Mouse (Mus musculus) intestine, embryonic 16.5 days (tissue): ENCODE data around the gene Notch3. TPM values are rescaled to one million over a fixed set of nuclear protein-coding genes. Genes with fewer than 3 reads are reported as not detected.

ENCODE experiments used
- ATAC-seq: fragments of 200-750 bp; cut with Nextera tagmentation; 2 replicates; pipeline ENCODE4 v1.8.0; 2017; ENCODE audit warnings: moderate TSS enrichment, moderate library complexity
- H3K27ac ChIP-seq: fragments of 300-500 bp; sonication (generic); 2 replicates; pipeline ENCODE4 v1.5.1; 2014; ENCODE audit warnings: mild to moderate bottlenecking, low read length
- H3K27me3 ChIP-seq: fragments of 300-500 bp; sonication (generic); replicated peaks from 2 replicates; pipeline ENCODE4 v1.6.1; 2014; ENCODE audit warnings: low read length, control low read depth, mixed read lengths; ENCODE audit not compliant: control insufficient read depth, insufficient read depth
- H3K36me3 ChIP-seq: fragments of 300-500 bp; sonication (generic); 2 replicates; pipeline ENCODE4 v1.6.1; 2014; ENCODE audit warnings: low read length, control low read depth; ENCODE audit not compliant: control insufficient read depth, insufficient read depth
- H3K4me1 ChIP-seq: fragments of 300-500 bp; sonication (generic); 2 replicates; pipeline ENCODE4 v1.6.1; 2014; ENCODE audit warnings: low read length, control low read depth, mixed read lengths; ENCODE audit not compliant: control insufficient read depth, insufficient read depth
- H3K4me2 ChIP-seq: fragments of 300-500 bp; sonication (generic); 2 replicates; pipeline ENCODE4 v1.6.1; 2014; ENCODE audit warnings: low read depth, low read length, control low read depth
- H3K4me3 ChIP-seq: fragments of 300-500 bp; sonication (generic); 2 replicates; pipeline ENCODE4 v1.5.1; 2014; ENCODE audit warnings: mild to moderate bottlenecking, low read length
- H3K9ac ChIP-seq: fragments of 300-500 bp; sonication (generic); 2 replicates; pipeline ENCODE4 v1.6.1; 2014; ENCODE audit warnings: low read depth, low read length
- H3K9me3 ChIP-seq: fragments of 300-500 bp; sonication (generic); 2 replicates; pipeline ENCODE4 v1.6.1; 2016; ENCODE audit warnings: low read length, control low read depth; ENCODE audit not compliant: control insufficient read depth
- WGBS: fragments of 180-500 bp; shearing (Covaris S2); extraction: QIAGEN DNeasy Blood & Tissue Kit; methylation state at CpG from one replicate; pipeline ENCODE4 v1.1.7; 2014; 5-methylcytosine and 5-hydroxymethylcytosine counted together
- polyA plus RNA-seq: library from polyadenylated mRNA; unstranded; fragments of >200 nt; fragmentation: Nextera tagmentation; extraction: Ambion mirVana; gene quantifications from 2 replicates; pipeline ENCODE4 v1.2.1, GENCODE M21; 2015

Notch3 gene
- polyA plus RNA-seq, 1 experiment from 2014 or later, result 5.1 TPM

DNA sequence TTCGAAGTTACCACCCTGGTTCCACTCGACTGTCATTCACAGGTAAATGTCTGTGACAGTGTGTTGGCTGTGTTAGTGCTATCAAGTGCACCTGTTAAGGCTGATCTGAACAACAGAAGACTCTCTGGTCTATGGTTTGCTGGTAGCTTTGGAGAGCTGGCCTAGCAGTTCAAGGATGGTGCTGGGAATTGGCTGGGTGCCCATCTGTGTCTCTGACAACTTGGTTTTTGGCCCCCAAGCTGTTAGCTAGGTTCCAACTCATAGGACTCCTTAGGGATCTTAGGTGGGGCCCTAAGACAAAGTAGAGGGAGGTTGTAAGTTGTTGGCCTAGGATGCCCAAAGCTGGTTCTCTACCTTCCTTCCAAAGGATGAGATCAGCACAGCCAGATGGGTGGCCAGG lies 33.1 kb upstream of the Notch3 start:
- 89% methylated on average over 2 of the region's 2 CpGs for WGBS
- H3K36me3 ChIP-seq, result peaks cover 44% of the 10 kb centered on the region
- H3K9me3 ChIP-seq, result no peaks in the 10 kb centered on the region
- no peak for ATAC-seq
- H3K4me2 ChIP-seq, result no peak overlapping the region
- H3K9ac ChIP-seq, result no peak overlapping the region
- no peak overlapping the region for H3K4me3 ChIP-seq
- no peaks in the 10 kb centered on the region for H3K4me1 ChIP-seq
- H3K27me3 ChIP-seq, result no peaks in the 10 kb centered on the region
- no peak overlapping the region for H3K27ac ChIP-seq

DNA sequence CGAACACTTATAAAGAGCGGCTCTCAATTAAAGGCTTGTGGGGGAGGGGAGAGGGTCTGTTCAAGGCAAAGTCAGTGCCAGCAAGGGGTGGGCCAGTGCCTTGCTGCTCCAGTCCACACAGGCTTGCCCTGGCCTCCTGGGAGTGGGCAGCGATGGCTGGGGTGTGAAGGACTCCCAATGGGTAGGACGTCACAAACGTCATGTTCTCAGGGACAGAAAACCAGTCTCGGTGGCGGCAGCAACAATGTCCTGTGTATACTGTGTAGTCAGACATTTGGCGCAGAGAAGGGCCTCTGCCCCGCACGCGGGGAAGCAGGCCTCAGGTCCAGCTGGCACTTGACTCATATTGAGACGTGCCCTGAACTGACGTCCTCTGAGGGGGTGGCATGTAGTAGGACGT lies 30.5 kb upstream of the Notch3 start:
- Histone ChIP-seq H3K27ac (no peak overlapping the region), H3K36me3 (peaks cover 38% of the 10 kb centered on the region), H3K4me1 (no peaks in the 10 kb centered on the region), H3K9ac (no peak overlapping the region), H3K4me2 (no peak overlapping the region), H3K9me3 (no peaks in the 10 kb centered on the region), H3K27me3 (no peaks in the 10 kb centered on the region), H3K4me3 (no peak overlapping the region)
- ATAC-seq, result no peak
- WGBS, result 89% methylated on average over 14 of the region's 14 CpGs

DNA sequence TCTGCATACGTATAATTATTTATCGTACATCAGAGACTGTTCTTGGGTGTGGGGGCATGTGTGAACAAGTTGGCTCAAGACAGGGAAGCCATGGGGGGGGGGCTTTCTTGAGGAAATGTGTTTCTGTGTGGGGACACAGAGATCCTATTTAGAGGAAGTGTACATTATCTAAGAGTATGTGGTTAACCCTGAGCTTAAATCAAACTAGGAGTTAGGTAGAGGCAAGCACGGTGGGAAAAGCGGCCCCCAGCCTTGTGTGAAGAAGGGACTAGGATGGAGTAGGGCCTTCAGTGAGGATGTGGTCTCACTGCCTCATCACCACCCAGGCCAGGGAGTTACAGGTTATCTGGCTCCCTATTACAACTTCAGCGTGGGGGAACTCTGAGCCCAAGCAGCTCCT lies 29.1 kb upstream of the Notch3 start:
- Histone ChIP-seq H3K4me2 (no peak overlapping the region), H3K36me3 (peaks cover 32% of the 10 kb centered on the region), H3K27me3 (no peaks in the 10 kb centered on the region), H3K4me1 (no peaks in the 10 kb centered on the region), H3K27ac (no peak overlapping the region), H3K9ac (no peak overlapping the region), H3K9me3 (no peaks in the 10 kb centered on the region), H3K4me3 (no peak overlapping the region)
- no peak for ATAC-seq
- 85% methylated on average over 5 of the region's 5 CpGs for WGBS

DNA sequence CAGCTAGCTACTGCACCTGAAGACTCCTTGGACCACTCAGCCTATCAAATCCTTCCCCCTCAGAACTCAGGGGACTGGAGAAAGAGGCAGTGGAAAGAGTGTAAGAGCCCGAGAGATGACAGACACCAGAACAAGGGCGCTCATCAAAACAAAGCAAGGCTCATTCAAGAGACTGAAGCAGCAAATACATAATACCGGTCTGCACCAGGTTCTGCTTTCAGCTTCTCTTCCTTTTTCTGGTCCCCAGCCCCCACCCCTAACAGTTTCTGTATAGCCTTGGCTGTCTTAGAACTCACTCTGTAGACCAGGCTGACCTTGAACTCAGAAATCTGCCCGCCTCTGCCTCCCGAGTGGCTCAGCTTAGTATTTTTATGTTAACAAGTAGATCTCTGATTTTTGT lies 26.4 kb upstream of the Notch3 start:
- Histone ChIP-seq H3K9ac (no peak overlapping the region), H3K36me3 (peaks cover 17% of the 10 kb centered on the region), H3K27ac (no peak overlapping the region), H3K4me1 (peaks cover 16% of the 10 kb centered on the region), H3K9me3 (no peaks in the 10 kb centered on the region), H3K4me3 (no peak overlapping the region), H3K4me2 (no peak overlapping the region), H3K27me3 (peaks cover 7% of the 10 kb centered on the region)
- ATAC-seq, result no peak
- 80% methylated on average over 5 of the region's 5 CpGs for WGBS

DNA sequence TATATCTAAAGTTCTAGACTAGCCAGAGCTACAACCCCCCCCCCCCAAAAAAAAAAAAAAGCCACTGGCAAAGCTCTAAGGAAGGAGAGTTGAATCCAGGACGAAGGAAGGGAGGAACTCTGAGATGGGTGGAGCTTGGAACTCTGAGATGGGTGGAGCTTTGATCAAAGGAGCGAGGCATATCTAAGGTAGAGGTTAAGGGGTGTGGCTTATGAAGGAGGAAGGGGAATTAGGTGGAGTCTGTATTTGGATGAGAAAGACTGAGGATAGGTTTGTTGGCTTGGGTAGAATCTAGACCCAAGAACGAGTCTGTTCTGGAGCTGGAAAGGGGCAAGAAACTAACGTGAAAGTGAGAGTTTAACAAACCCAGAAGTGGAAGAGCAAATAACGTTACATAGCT lies 23.2 kb upstream of the Notch3 start:
- peak; percentile 75 for ATAC-seq
- no peak overlapping the region for H3K27ac ChIP-seq
- 9% methylated on average over 5 of the region's 5 CpGs for WGBS
- H3K27me3 ChIP-seq, result peaks cover 7% of the 10 kb centered on the region
- peak overlapping the region; percentile 87 for H3K4me2 ChIP-seq
- peaks cover 16% of the 10 kb centered on the region for H3K4me1 ChIP-seq
- peak overlapping the region; percentile 47 for H3K4me3 ChIP-seq
- no peak overlapping the region for H3K9ac ChIP-seq
- H3K9me3 ChIP-seq, result no peaks in the 10 kb centered on the region
- no peaks in the 10 kb centered on the region for H3K36me3 ChIP-seq

DNA sequence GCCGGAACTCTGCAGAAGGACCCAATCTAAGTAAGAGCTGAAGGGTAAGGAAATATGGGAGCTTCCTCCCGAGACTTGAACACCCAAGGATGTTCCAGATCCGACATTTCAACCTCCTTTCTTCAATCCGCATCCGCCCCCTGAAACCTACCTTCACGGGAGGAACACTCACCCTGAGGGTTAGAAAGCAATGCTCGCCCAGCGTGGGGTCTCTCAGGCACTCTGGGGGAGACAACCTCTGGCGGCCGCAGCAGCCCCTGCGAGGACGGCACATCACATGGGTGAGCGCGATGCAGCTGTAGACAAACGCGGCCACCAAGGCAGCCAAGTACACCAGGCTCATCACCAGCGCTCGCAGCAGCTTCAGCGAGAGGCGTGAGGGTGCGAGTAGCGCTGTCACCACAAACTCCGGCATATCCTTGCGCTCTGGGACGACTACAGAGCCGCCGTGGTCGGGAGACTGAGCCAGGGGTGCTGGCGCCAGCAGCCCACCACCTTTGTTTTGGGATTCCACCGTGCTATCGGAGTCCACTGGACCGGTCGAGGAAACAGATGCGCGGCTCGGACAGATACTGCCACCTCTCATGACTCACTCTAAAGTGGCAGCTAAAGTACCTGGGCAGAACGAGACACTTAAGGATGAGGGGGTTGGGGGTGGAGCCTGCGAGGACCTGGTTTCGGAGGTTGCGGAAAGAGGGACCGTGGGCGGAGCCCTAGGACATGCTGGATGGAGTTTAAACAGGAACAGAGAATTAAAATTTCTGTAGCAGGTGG lies 22.4 kb upstream of the Notch3 start, which contains the start of gene Ephx3:
Gene Ephx3 (minus strand): TSS at position 687 of the 774 bp plus-strand sequence.
- H3K36me3 ChIP-seq, result no peaks in the 10 kb centered on the region
- 9% methylated on average over 42 of the region's 42 CpGs for WGBS
- H3K4me3 ChIP-seq, result peak within 1 kb of the TSS; percentile 47
- H3K9me3 ChIP-seq, result no peaks in the 10 kb centered on the region
- no peak within 1 kb of the TSS for H3K27ac ChIP-seq
- H3K4me2 ChIP-seq, result peak within 1 kb of the TSS; percentile 87
- ATAC-seq, result peak; percentile 48
- H3K9ac ChIP-seq, result peak within 1 kb of the TSS; percentile 58; the same call in 1 of the 2 replicates
- H3K27me3 ChIP-seq, result peaks cover 7% of the 10 kb centered on the region
- H3K4me1 ChIP-seq, result peaks cover 16% of the 10 kb centered on the region

DNA sequence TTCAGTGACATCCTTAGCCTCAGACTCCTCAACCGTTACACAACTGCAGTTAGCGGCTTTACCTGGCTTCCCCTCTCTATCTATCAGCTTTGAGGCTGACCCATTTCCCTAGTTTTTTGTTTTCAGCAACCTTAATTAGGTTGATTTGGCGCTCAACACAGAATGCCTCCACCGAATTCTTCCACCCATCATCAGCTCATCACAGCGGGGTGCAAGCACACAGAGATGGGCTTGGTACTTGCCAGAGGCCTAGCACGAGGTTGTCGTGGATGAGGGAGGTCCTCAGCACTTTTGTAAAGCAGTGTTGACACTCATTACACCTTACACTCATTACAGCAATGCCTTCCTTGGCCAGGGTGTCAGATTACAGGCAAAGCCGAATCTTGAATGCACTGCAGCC lies 16.4 kb upstream of the Notch3 start:
- Histone ChIP-seq H3K27ac (no peak overlapping the region), H3K4me1 (0 out of 2 replicates have a peak, but pooled peaks cover 2% of the 10 kb centered on the region), H3K36me3 (no peaks in the 10 kb centered on the region), H3K9ac (no peak overlapping the region), H3K4me2 (no peak overlapping the region), H3K4me3 (no peak overlapping the region), H3K9me3 (no peaks in the 10 kb centered on the region), H3K27me3 (no peaks in the 10 kb centered on the region)
- WGBS, result 39% methylated on average over 8 of the region's 8 CpGs
- no peak for ATAC-seq

DNA sequence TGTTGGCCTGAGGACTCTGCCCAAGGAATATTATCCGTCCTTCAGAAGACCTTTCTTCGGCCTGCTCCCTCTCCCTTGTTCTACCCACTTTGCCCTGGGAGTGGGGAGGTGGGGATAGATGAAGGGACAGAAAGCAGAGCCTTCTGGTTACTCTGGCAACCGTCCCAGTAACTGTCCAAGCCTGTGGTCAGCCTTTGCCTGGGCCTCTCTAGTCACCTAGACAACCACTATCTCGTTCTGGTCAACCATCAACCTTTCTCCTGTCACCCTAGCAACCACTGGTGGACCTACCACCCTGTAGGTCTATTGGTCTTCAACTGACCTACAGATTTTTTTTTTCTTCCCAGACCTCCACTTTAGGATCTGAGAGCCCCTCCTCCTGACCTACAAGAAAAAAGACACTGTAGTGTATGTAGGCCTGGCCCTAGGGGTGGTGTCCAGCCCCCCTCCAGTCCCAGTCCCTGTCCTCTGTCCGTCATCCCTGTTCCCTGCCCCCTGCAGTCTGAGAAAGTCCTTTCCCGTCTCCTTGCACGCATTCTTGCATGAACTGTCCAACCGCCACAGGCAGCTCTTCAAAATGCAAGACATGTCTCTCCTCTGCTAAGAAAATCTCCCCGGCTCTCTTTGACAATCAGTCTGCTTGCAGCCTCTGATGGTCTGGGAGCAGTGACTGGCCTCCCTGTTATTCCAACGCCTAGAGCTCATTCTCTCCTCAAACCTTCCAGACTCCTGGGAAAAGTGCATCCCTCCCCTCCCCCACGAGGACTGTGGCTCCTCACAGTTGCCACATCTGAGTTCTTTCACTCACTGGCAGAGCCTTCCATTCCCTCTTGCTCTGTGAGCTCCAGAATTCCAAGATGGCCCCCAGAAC lies 13.2 kb upstream of the Notch3 start:
- H3K9ac ChIP-seq, result no peak overlapping the region
- H3K4me3 ChIP-seq, result no peak overlapping the region
- H3K36me3 ChIP-seq, result no peaks in the 10 kb centered on the region
- 42% methylated on average over 11 of the region's 11 CpGs for WGBS
- no peak for ATAC-seq
- H3K9me3 ChIP-seq, result no peaks in the 10 kb centered on the region
- no peaks in the 10 kb centered on the region for H3K27me3 ChIP-seq
- 0 out of 2 replicates have a peak, but pooled peaks cover 2% of the 10 kb centered on the region for H3K4me1 ChIP-seq
- no peak overlapping the region for H3K27ac ChIP-seq
- H3K4me2 ChIP-seq, result no peak overlapping the region

DNA sequence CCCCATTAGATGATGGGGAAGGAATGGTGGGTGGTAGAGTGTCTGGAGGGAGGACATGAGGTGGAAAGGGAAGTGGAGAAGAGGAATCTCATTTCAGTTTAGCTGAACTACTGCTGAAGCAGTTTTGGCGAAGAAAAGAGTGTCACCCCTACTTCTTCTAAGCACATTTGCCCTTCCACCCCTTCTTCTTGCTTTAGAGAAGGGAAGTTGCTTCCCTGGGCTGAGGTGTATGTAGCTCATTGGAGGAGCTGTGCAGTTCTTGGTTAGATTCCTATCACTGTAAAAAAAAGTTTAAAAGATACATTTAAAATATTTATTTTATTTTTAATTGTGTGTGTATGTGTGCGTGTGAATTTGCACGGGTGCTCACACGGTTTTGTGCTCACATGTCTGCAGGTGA lies 10.3 kb upstream of the Notch3 start:
- H3K4me3 ChIP-seq, result no peak overlapping the region
- H3K27me3 ChIP-seq, result no peaks in the 10 kb centered on the region
- H3K9me3 ChIP-seq, result no peaks in the 10 kb centered on the region
- H3K4me1 ChIP-seq, result 0 out of 2 replicates have a peak, but pooled peaks cover 2% of the 10 kb centered on the region
- 91% methylated on average over 4 of the region's 4 CpGs for WGBS
- ATAC-seq, result no peak
- H3K4me2 ChIP-seq, result no peak overlapping the region
- no peak overlapping the region for H3K27ac ChIP-seq
- no peak overlapping the region for H3K9ac ChIP-seq
- no peaks in the 10 kb centered on the region for H3K36me3 ChIP-seq
